Comparison of ENCODE assay signal across 10 mouse cellular contexts in genomic region chr16:30530815-30531214, GRCm38 (mm10). TPM values are rescaled to one million over a fixed set of nuclear protein-coding genes. Genes with fewer than 3 reads are reported as not detected.
A peak's percentile ranks its signal among the peaks of the same experiment; 100 is the strongest.
DNase-seq lines count a peak whose midpoint lies in the region; ATAC-seq and TF ChIP-seq lines count a peak whose summit lies in the region.
"Had no signal": no experiment of that assay in that cellular context is flagged by ENCODE, and none has a peak within 500 bp of the region (broad histone marks: within the 10 kb centered on the region; RNA-seq: fewer than 3 reads in every experiment).

No protein-coding gene starts in this region.

- no peak overlapping the region for H3K9ac ChIP-seq in kidney, postnatal 0 days (ENCODE audit: low read depth, low read length)

- peak in 1 of 2 experiments; percentile 27 for DNase-seq in cerebellum, adult 2 months
- DNase-seq in cerebellum, adult 11 months: no peak
- peak; percentile 52 for DNase-seq in kidney, postnatal 0 days (ENCODE audit: low spot score)
- DNase-seq in kidney, postnatal 10 days: no peak
- DNase-seq in 416B (ENCODE audit: low read depth): peak; percentile 53
- DNase-seq in urinary bladder, adult 2 months (ENCODE audit: low spot score): no peak
- DNase-seq in left cerebral cortex, postnatal 14 days (ENCODE audit: low spot score in 2 of 2): no peak

- 48% methylated on average over 4 of the region's 4 CpGs for WGBS in cerebellum, adult 2 months
- 50% methylated on average over 4 of the region's 4 CpGs for WGBS in kidney, postnatal 0 days

- no peak overlapping the region for H3K4me2 ChIP-seq in kidney, postnatal 0 days (ENCODE audit: low read length)

- no peak for TF ChIP-seq POLR2A in cerebellum, adult 2 months (IDR thresholded peaks at IDR 0.05; ENCODE audit: borderline replicate concordance, insufficient read depth, low read length)

- intact Hi-C loops in left cerebral cortex, postnatal 14 days (cut with DNase I): no loop called here

- no peak overlapping the region for H3K27ac ChIP-seq in cerebellum, adult 2 months (ENCODE audit: insufficient read depth, low read length)
- H3K27ac ChIP-seq in kidney, postnatal 0 days: no peak overlapping the region
- H3K27ac ChIP-seq: forebrain, embryonic 10.5 days had no signal

- H3K4me3 ChIP-seq in cerebellum, adult 2 months (replicated peaks; ENCODE audit: insufficient read depth, low read depth, low read length): no peak overlapping the region
- no peak overlapping the region for H3K4me3 ChIP-seq in kidney, postnatal 0 days (replicated peaks; ENCODE audit: low read depth, low read length)
- H3K4me3 ChIP-seq: forebrain, embryonic 10.5 days had no signal

- H3K9me3 ChIP-seq in kidney, postnatal 0 days (replicated peaks; ENCODE audit: low read length): no peaks in the 10 kb centered on the region
- H3K9me3 ChIP-seq: forebrain, embryonic 10.5 days had no signal

- no peaks in the 10 kb centered on the region for H3K36me3 ChIP-seq in kidney, postnatal 0 days (ENCODE audit: insufficient read depth, low read length)

- H3K4me1 ChIP-seq in cerebellum, adult 2 months (ENCODE audit: control insufficient read depth, insufficient read depth, low read length): peaks cover 3% of the 10 kb centered on the region; the same call in 1 of the 2 replicates
- no peaks in the 10 kb centered on the region for H3K4me1 ChIP-seq in kidney, postnatal 0 days (replicated peaks; ENCODE audit: insufficient read depth, low read length)

- TF ChIP-seq CTCF in cerebellum, adult 2 months (IDR thresholded peaks at IDR 0.05; ENCODE audit: borderline replicate concordance, insufficient read depth, low read depth, low read length): peak; percentile 56; the same call in 1 of the 2 replicates
- peak; percentile 67 for TF ChIP-seq CTCF in kidney, postnatal 0 days (IDR thresholded peaks at IDR 0.05; ENCODE audit: low read depth)

- H3K27me3 ChIP-seq in cerebellum, adult 2 months (ENCODE audit: control insufficient read depth, insufficient read depth, low read length): no peaks in the 10 kb centered on the region
- no peaks in the 10 kb centered on the region for H3K27me3 ChIP-seq in kidney, postnatal 0 days (ENCODE audit: insufficient read depth, low read length)

- no peak; the same call in 1 of the 2 replicates for ATAC-seq in kidney, postnatal 0 days (replicated peaks; ENCODE audit: low FRiP score, low read depth)
- ATAC-seq in common myeloid progenitor, adult 5-6 weeks (replicated peaks; ENCODE audit: low read depth, poor library complexity, severe bottlenecking): 0 out of 2 replicates have a peak, but pooled peaks have one; percentile 20

RNA-seq across cellular contexts. Expression of gene Tmem44, which starts 19.8 kb away (rescaled TPM):
- polyA plus RNA-seq in cerebellum, adult 2 months (2012; rRNA removed): 17.4 and 20.8 TPM in 2 replicates
- 13.4 and 13.8 TPM in 2 replicates for polyA plus RNA-seq in kidney, postnatal 0 days (2015; fragmentation: Nextera tagmentation; extraction: Ambion mirVana)
- total RNA-seq in common myeloid progenitor, adult 5-6 weeks (2017): 0.23 and 1.4 TPM in 2 replicates
- 6.2 and 6.3 TPM in 2 replicates for polyA plus RNA-seq in urinary bladder, adult 2 months (2012; rRNA removed)
- 10 to 100 TPM; 70.1 to 76.4 TPM for total RNA-seq in left cerebral cortex, postnatal 14 days (2021)
- total RNA-seq: monocyte, adult 5-6 weeks had no signal

RNA-seq across cellular contexts. Expression of gene Lsg1, which starts 56.6 kb away (rescaled TPM):
- 20.3 and 21.5 TPM in 2 replicates for polyA plus RNA-seq in cerebellum, adult 2 months (2012; rRNA removed)
- polyA plus RNA-seq in kidney, postnatal 0 days (2015; fragmentation: Nextera tagmentation; extraction: Ambion mirVana): 55.3 and 59.3 TPM in 2 replicates
- total RNA-seq in common myeloid progenitor, adult 5-6 weeks (2017): 57.8 and 59.3 TPM in 2 replicates
- polyA plus RNA-seq in urinary bladder, adult 2 months (2012; rRNA removed): 22.0 and 22.5 TPM in 2 replicates
- 10 to 100 TPM; 14.7 to 19.0 TPM for total RNA-seq in left cerebral cortex, postnatal 14 days (2021)

Comparison
In these comparisons a context has a peak if more than half of its experiments do, and no peak if none do; other contexts are left out.
1. DNase-seq: peak in kidney, postnatal 0 days (single experiment) and 416B (single experiment); none in cerebellum, adult 11 months (single experiment), kidney, postnatal 10 days (single experiment), urinary bladder, adult 2 months (single experiment) and left cerebral cortex, postnatal 14 days (0 of 2).